Mouse (Mus musculus) megakaryocyte-erythroid progenitor cell, adult 5 weeks (primary cell): Measurements from ENCODE around the gene Slc18a3. TPM values are rescaled to one million over a fixed set of nuclear protein-coding genes. Genes with fewer than 3 reads are reported as not detected.

Source experiments
- polyA plus RNA-seq: library from polyadenylated mRNA; stranded (reverse); fragments of >175 nt; gene quantifications from 2 replicates; pipeline ENCODE4 v1.2.3, GENCODE M21; 2012

Slc18a3 gene
- polyA plus RNA-seq, result not detected in 2 replicates

GRCm38 (mm10) chr14:32464601-32465505, at the start of gene Slc18a3:
Gene Slc18a3 (minus strand): TSS chr14:32464850.

GRCm38 (mm10) chr14:32513336-32514032, 48.8 kb upstream of the Slc18a3 start, which contains the start of gene Ercc6:
Gene Ercc6 (plus strand): TSS chr14:32513521.

DNA sequence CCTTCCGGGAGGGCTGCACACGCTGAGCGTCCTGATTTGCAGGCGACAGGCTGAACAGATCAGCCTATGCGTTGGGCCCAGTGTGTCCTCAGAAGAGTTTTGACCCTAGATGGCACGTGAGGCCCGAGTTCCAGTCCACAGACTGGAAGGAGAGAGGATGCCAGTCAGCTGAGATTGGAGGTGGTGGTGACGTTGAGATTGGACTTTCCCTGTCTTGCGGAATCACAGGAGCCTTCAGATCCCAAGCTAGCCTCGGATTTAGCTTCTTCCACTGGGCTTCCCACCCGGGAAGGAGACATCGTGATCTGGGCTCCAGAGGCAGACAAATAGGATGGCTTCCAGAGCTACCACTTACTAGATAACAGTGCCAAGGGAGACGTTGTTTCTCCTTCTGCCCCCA, 1.2 kb upstream of the Slc18a3 start, which contains the start of gene Chat:
Chat (minus strand) TSS at position 101 of the 400 bp plus-strand sequence.

Other genes with a start within 250 kb of the Slc18a3 start
- 0.15 and 0.17 TPM in 2 replicates for gene Ogdhl, start 142.8 kb downstream of the Slc18a3 start, polyA plus RNA-seq
- not detected in 2 replicates for gene 1700024G13Rik, start 76.5 kb downstream of the Slc18a3 start, polyA plus RNA-seq
- gene Chat, start 1.1 kb upstream of the Slc18a3 start, polyA plus RNA-seq, result 0.02 TPM in 1 of 2 replicates, not detected in the other
- gene Ercc6, start 48.7 kb upstream of the Slc18a3 start, polyA plus RNA-seq, result 2.1 and 3.6 TPM in 2 replicates
- not detected in 2 replicates for gene Prrxl1, start 134.6 kb upstream of the Slc18a3 start, polyA plus RNA-seq
- not detected in 2 replicates for gene 3425401B19Rik, start 220.4 kb upstream of the Slc18a3 start, polyA plus RNA-seq